Mouse (Mus musculus): Measurements from ENCODE around the gene Pikfyve. TPM values are rescaled to one million over a fixed set of nuclear protein-coding genes. Genes with fewer than 3 reads are reported as not detected.

Pikfyve gene
- polyA plus RNA-seq (2017; shearing (Covaris generic)), result 30.0 TPM

DNA sequence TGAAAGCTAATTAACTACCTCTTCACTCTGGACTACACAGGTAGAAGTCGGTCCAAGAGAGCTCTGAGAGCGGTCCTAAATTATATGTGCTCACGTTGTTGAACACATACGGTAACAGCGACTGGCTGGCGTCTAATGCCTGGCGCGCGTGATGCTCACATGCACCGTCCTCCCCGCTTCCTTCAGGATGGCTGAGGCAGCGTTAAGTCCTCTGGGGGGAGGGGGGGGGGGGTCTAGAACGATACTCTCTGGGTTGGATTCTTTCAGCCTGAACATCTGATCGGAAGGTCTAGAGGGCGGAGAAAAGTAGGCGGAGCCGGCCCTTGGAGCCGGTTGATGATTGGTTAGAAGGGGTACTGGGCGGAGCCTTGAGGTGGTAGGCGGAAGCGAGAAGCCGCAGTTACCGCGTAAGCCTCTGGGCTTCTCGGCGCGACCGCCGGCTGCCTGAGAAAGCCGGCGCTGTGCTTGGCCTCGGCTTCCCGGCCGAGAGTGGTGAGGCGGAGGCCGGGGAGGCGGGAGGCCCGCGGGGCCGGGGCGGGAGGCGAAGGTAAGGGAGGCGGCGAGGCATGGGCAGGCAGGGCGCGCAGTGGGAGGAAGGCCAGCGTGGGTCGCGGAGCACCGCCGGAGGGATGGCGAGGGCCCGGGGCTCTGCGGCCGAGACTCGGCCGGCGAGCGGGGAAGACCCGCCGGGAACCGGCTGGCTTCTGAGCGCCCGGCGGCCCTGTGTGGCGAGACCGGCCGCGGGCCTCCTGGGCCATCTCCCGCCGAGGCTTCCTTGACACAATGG lies at the start of gene Pikfyve, which contains the start of gene Idh1:
Pikfyve (plus strand) TSS at position 397 of the 787 bp plus-strand sequence.
Idh1 (minus strand) TSS at position 214 of the 787 bp plus-strand sequence.

DNA sequence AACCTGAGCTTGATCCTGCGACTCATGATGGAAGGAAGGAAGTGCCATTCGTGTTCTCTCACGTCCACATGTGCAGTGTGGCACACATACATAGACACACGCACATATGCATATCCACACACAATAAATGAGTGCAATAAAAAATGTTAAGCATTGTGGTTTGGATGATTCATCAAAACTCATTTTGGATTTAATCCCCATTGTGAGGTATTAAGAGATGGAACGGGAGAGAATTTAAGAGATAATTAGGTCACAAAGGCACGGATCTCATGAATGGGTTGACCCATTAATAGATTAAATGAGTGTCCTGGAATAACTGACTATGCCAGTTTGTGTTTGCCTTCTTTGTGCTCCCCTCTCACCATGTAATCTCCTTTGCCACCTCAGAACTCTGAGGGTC lies 95.3 kb downstream of the Pikfyve start, which contains the start of gene Pth2r:
Pth2r (plus strand) TSS at position 301 of the 400 bp plus-strand sequence.

Other genes with a start within 250 kb of the Pikfyve start
- gene Plekhm3, start 229.9 kb upstream of the Pikfyve start, polyA plus RNA-seq (2017; shearing (Covaris generic)), result 13.3 TPM
- 0.25 TPM for gene Akr1cl, start 153.9 kb upstream of the Pikfyve start, polyA plus RNA-seq (2017; shearing (Covaris generic))
- gene Cryge, start 135.5 kb upstream of the Pikfyve start, polyA plus RNA-seq (2017; shearing (Covaris generic)), result not detected
- gene Crygd, start 123.2 kb upstream of the Pikfyve start, polyA plus RNA-seq (2017; shearing (Covaris generic)), result not detected
- gene Crygc, start 113.0 kb upstream of the Pikfyve start, polyA plus RNA-seq (2017; shearing (Covaris generic)), result not detected
- gene Crygb, start 104.4 kb upstream of the Pikfyve start, polyA plus RNA-seq (2017; shearing (Covaris generic)), result not detected
- not detected for gene Cryga, start 83.3 kb upstream of the Pikfyve start, polyA plus RNA-seq (2017; shearing (Covaris generic))
- gene Gm28845, start 67.1 kb upstream of the Pikfyve start, polyA plus RNA-seq (2017; shearing (Covaris generic)), result not detected
- gene D630023F18Rik, start 63.5 kb upstream of the Pikfyve start, polyA plus RNA-seq (2017; shearing (Covaris generic)), result not detected
- gene Idh1, start 183 bp upstream of the Pikfyve start, polyA plus RNA-seq (2017; shearing (Covaris generic)), result 14.0 TPM
- not detected for gene Pth2r, start 95.4 kb downstream of the Pikfyve start, polyA plus RNA-seq (2017; shearing (Covaris generic))

All from CD4-positive, CD25-positive, alpha-beta regulatory T cell, adult 9 weeks (primary cell).